Comparison of ENCODE assay signal across 18 mouse cellular contexts in the genomic region with DNA sequence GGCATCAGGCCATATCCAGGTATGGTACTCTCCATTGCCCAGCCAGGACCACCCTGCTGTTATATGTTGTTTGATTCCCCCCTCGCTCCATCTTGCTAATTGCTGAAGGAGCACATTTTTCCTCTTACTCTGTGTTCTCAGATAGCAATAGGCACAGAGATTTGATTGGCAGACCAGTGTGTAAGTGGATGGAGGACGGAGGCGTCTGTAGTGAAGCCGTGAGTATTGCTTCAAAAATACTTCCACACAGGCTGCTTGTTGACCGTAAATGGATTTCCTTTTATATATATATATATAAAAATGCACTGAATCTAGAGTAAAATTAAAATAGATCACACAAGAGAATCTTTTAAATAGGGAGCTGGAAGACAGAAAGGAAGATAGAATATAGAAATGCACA.
"Had no signal": no experiment of that assay in that cellular context is flagged by ENCODE, and none has a peak within 500 bp of the region (broad histone marks: within the 10 kb centered on the region; RNA-seq: fewer than 3 reads in every experiment).

No protein-coding gene starts in this region.

- H3K4me1 ChIP-seq: midbrain, embryonic 10.5 days; midbrain, embryonic 12.5 days; neural tube, embryonic 13.5 days; neural tube, embryonic 15.5 days had no signal

- H3K9ac ChIP-seq: lung, embryonic 14.5 days; midbrain, embryonic 12.5 days; neural tube, embryonic 13.5 days; neural tube, embryonic 15.5 days had no signal

- H3K36me3 ChIP-seq: midbrain, embryonic 10.5 days; midbrain, embryonic 12.5 days; neural tube, embryonic 13.5 days; neural tube, embryonic 15.5 days had no signal

- H3K4me2 ChIP-seq: lung, embryonic 14.5 days; midbrain, embryonic 12.5 days; neural tube, embryonic 13.5 days; neural tube, embryonic 15.5 days had no signal

- ATAC-seq: midbrain, embryonic 16.5 days had no signal

- DNase-seq: lung, adult 18-20 months; lung, embryonic 14.5 days; lung, postnatal 10 days; lung, postnatal 4 days; midbrain, embryonic 14.5 days; retina, postnatal 1 day; right cerebral cortex, adult 18-20 months; right cerebral cortex, postnatal 25 days; right cerebral cortex, postnatal 4 days; spleen, adult 18-20 months; thymus, adult 2 months; thymus, postnatal 36 days had no signal

- H3K9me3 ChIP-seq: midbrain, embryonic 10.5 days; midbrain, embryonic 12.5 days; neural tube, embryonic 13.5 days; neural tube, embryonic 15.5 days had no signal

- H3K27me3 ChIP-seq: midbrain, embryonic 12.5 days; neural tube, embryonic 13.5 days; neural tube, embryonic 15.5 days had no signal

- H3K27ac ChIP-seq: midbrain, embryonic 10.5 days; midbrain, embryonic 12.5 days; neural tube, embryonic 13.5 days; neural tube, embryonic 15.5 days had no signal

- H3K4me3 ChIP-seq: midbrain, embryonic 10.5 days; midbrain, embryonic 12.5 days; myocyte; neural tube, embryonic 13.5 days; neural tube, embryonic 15.5 days had no signal
